Mouse (Mus musculus) testis, adult 2 months (tissue): ENCODE results near the gene Ubac2. TPM values are rescaled to one million over a fixed set of nuclear protein-coding genes. Genes with fewer than 3 reads are reported as not detected.
A peak's percentile ranks its signal among the peaks of the same experiment; 100 is the strongest.
"Not testable (repeated sequence)": the region's sequence is repeated elsewhere in the genome, so short reads cannot be mapped to it uniquely, and the experiment has no call there.

ENCODE experiments used
- H3K27ac ChIP-seq: fragments of 200-500 bp; 2 replicates; pipeline ENCODE4 v1.5.1; 2012; ENCODE audit warnings: low read depth, low read length; ENCODE audit not compliant: control insufficient read depth, insufficient read depth
- H3K27me3 ChIP-seq: fragments of 200-500 bp; 2 replicates; pipeline ENCODE4 v1.6.1; 2012; ENCODE audit warnings: mild to moderate bottlenecking, low read length, moderate library complexity; ENCODE audit not compliant: control insufficient read depth, insufficient read depth
- H3K36me3 ChIP-seq: fragments of 200-500 bp; 2 replicates; pipeline ENCODE4 v1.6.1; 2012; ENCODE audit warnings: mild to moderate bottlenecking, low read length; ENCODE audit not compliant: control insufficient read depth, insufficient read depth
- H3K4me1 ChIP-seq: fragments of 200-500 bp; 2 replicates; pipeline ENCODE4 v1.6.1; 2012; ENCODE audit warnings: low read length; ENCODE audit not compliant: control insufficient read depth, insufficient read depth
- H3K4me3 ChIP-seq: fragments of 200-500 bp; 2 replicates; pipeline ENCODE4 v1.5.1; 2012; ENCODE audit warnings: low read depth, mild to moderate bottlenecking, low read length, moderate library complexity, mixed read lengths; ENCODE audit not compliant: control insufficient read depth
- CTCF ChIP-seq: fragments of 200-500 bp; IDR thresholded peaks from 2 replicates; pipeline ENCODE4 v1.5.1; 2012; ENCODE audit warnings: low read depth, mild to moderate bottlenecking, inconsistent platforms, low read length, moderate library complexity; ENCODE audit not compliant: control insufficient read depth, insufficient read depth, insufficient replicate concordance
- POLR2A ChIP-seq: fragments of 200-500 bp; IDR thresholded peaks from 2 replicates; pipeline ENCODE4 v1.6.1; 2012; ENCODE audit warnings: low read depth, mild to moderate bottlenecking, inconsistent platforms, low read length, moderate library complexity; ENCODE audit not compliant: control insufficient read depth
- polyA plus RNA-seq: library from polyadenylated mRNA; depleted of rRNA; stranded (reverse); fragments of >200 nt; gene quantifications from 2 replicates; pipeline ENCODE4 v1.2.3, GENCODE M21; 2012; rRNA removed

Gene Ubac2
- polyA plus RNA-seq, 1 experiment: 107 TPM

DNA sequence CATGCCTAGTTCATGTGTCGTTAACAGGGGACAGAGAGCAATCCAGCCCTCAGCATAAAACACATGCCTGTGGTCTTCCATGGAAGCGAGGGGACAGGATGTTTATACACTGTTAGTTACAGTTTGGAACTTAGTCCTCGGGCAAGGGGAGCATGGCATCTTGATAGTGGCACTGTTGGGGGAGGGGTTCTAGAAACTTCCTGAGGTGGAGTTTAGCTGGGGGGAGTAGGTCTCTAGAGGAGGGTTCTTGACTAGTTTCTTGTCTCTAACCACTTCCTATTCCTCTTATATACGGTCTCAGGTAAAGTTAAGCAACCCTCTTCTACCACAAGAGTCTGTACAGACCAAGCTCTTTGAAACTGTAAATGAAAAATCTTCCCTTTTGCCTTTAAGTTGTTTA lies 187.8 kb downstream of the Ubac2 start:
- TF ChIP-seq POLR2A (no peak), CTCF (no peak)
- Histone ChIP-seq H3K36me3 (no peaks in the 10 kb centered on the region), H3K4me3 (no peak overlapping the region), H3K27ac (no peak overlapping the region), H3K4me1 (peaks cover 2% of the 10 kb centered on the region), H3K27me3 (no peaks in the 10 kb centered on the region)

DNA sequence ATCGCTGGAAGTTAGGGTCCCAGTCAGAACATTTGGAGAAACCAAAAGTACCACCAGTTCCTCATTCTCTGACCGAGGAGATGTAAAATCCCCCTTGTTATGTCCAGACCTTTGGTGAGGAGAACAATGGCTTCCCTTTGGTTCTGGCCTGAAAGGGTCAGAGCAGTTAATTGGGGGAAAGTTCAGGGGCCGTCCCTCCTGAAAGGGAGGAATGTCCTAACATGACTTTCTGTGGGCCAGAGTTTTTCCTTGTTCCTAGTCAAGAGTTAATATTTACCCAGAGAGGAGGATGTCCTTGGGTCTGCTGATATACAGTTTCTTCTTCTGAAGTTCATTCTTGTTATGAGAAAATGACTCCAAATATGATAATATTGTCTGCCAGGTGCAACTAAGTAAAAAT lies 189.6 kb downstream of the Ubac2 start:
- H3K27me3 ChIP-seq, H3K4me1 ChIP-seq, H3K36me3 ChIP-seq, H3K27ac ChIP-seq, H3K4me3 ChIP-seq: not testable (repeated sequence)

DNA sequence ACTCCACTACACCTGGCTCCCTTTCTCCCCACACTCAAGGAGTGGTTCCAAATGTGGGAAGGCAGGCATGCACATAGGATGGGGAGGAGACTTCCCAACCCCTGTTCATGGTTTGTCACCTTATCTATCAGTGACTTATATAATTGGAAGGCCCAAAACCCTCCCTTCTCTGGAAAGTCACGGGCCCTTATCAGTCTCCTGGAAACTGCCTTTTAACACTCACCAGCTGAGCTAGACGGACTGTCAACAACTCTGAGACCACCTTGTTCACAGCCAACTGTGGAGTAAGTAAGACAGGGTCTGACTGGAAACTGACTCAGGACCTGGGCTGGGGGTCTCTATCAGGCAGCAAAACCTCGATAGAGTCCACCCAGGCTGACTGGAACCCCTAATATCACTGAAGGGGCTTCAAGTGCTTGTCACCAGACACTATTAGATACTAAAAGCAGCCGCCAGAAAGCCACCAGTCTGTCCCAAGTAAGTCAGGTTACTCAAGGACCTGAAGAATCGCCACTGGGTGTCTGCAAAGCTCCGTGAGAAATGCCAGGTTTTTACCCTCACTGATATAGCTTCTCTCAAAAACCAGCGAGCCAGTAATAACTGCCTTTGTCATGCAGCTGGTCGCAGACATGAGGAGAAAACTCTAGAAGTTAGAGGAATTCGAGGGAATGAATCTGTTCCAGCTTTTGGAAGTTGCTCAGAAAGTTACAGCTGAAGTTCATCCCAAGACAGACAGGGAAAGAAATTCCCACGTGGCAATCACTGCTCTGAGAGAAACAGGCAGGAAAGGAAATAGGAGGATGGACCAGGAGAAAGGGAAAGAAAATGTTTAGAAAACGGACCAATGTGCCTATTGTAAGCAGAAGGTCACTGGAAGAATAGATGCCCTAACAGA lies 190.6 kb downstream of the Ubac2 start:
- TF ChIP-seq CTCF (no peak), POLR2A (no peak)
- H3K36me3 ChIP-seq: no peaks in the 10 kb centered on the region
- peak overlapping the region; percentile 48; the same call in 1 of the 2 replicates for H3K27ac ChIP-seq
- H3K4me3 ChIP-seq: no peak overlapping the region
- no peaks in the 10 kb centered on the region for H3K27me3 ChIP-seq
- H3K4me1 ChIP-seq: peaks cover 2% of the 10 kb centered on the region

DNA sequence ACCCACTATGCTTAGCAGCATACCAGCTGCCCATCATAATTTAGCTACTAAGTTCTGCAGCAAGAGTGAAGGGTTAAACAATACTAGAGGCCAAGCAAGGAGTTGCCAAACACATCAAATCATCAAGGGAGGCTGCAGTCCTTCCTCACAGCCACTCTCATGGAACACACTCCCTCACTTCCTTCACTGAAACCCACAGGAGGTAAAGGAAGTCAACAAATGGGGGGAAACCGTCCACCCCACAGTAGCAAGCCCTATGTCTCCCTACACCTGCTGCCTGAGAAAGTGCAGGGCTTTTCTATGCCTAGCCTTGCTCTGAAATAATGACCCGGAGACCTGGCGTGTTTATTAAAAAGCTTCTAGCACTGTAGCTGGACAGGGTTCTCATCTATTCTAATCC lies 191.5 kb downstream of the Ubac2 start:
- Histone ChIP-seq H3K4me1 (peaks cover 6% of the 10 kb centered on the region), H3K27ac (no peak overlapping the region), H3K27me3 (no peaks in the 10 kb centered on the region), H3K36me3 (no peaks in the 10 kb centered on the region), H3K4me3 (no peak overlapping the region)
- TF ChIP-seq POLR2A: no peak
- no peak for TF ChIP-seq CTCF

Other genes with a start within 250 kb of the Ubac2 start
- gene Dock9, start 80.8 kb upstream of the Ubac2 start, polyA plus RNA-seq: 4.3 and 4.6 TPM in 2 replicates
- 0.24 and 0.26 TPM in 2 replicates for gene Gpr18, start 37.2 kb downstream of the Ubac2 start, polyA plus RNA-seq
- gene Gpr183, start 86.6 kb downstream of the Ubac2 start, polyA plus RNA-seq: 0.15 and 0.20 TPM in 2 replicates
- 22.7 and 25.2 TPM in 2 replicates for gene Timm8a2, start 156.1 kb downstream of the Ubac2 start, polyA plus RNA-seq
- gene Tm9sf2, start 228.4 kb downstream of the Ubac2 start, polyA plus RNA-seq: 107 and 163 TPM in 2 replicates